Mouse (Mus musculus): ENCODE data around the gene Msrb1. TPM values are rescaled to one million over a fixed set of nuclear protein-coding genes. Genes with fewer than 3 reads are reported as not detected.
A peak's percentile ranks its signal among the peaks of the same experiment; 100 is the strongest.

The Msrb1 gene
- total and polyA plus RNA-seq, 2 experiments from 2014 or later = 19.3 to 28.6 TPM

DNA sequence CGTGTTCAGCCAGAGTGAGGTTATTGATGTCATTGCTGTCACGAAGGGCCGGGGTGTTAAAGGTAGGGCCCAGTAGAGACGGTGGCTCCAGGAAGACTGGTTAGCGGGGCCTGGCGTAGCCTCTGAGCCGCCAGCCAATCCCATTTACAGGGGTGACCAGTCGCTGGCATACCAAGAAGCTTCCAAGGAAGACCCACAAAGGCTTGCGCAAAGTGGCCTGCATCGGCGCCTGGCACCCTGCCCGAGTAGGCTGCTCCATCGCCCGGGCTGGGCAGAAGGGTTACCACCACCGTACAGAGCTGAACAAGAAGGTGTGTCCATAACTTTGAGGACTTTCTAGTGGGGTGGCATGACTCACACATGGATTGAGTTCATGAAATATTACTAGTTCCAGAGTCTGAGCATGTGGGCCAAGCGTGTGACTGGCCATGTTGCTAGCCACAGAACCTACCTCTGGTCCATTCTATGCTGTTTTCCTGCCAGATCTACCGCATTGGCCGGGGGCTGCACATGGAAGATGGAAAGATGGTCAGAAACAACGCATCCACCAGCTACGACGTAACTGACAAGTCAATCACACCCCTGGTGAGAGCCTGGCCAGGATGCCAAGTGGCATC, 2.9 kb upstream of the Msrb1 start:
- no peak overlapping the region for H3K9ac ChIP-seq

DNA sequence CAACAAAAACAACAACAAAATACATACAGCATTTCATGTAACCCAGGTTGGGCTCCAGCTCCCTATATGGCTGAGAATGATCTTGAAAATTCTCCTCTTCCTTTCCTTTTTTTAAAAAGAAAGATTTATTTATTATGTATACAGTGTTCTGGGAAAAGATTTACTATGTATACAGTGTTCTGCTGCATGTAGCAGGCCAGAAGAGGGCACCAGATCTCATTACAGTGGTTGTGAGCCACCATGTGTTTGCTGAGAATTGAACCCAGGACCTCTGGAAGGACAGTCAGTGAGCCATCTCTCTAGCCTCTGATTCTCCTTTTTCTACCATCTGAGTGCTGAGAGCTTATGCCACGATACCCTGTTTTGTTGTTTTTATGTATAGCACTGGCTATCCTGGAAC, 1.9 kb upstream of the Msrb1 start:
- Histone ChIP-seq H3K9me3 (ENCODE audit: low read length) (no peaks in the 10 kb centered on the region), H3K4me3 (ENCODE audit: low read depth, low read length) (no peak overlapping the region), H3K9ac (no peak overlapping the region), H3K4me2 (ENCODE audit: low read depth) (no peak overlapping the region), H3K27me3 (ENCODE audit: insufficient read depth, low read length) (no peaks in the 10 kb centered on the region), H3K4me1 (ENCODE audit: insufficient read depth) (no peaks in the 10 kb centered on the region), H3K36me3 (ENCODE audit: insufficient read depth) (no peaks in the 10 kb centered on the region), H3K27ac (ENCODE audit: low read depth, low read length) (no peak overlapping the region)
- TF ChIP-seq CTCF (IDR thresholded peaks at IDR 0.05; ENCODE audit: low read depth) = 0 out of 2 replicates have a peak, but pooled peaks have one; percentile 10
- ATAC-seq (no peak), DNase-seq (no peak)
- 91% methylated on average over 1 of the region's 1 CpGs for WGBS

More for the DNA sequence above, 2.9 kb upstream of the Msrb1 start:
- Histone ChIP-seq H3K4me3 (ENCODE audit: low read depth, low read length) (no peak overlapping the region), H3K27ac (ENCODE audit: low read depth, low read length) (no peak overlapping the region), H3K27me3 (ENCODE audit: insufficient read depth, low read length) (no peaks in the 10 kb centered on the region), H3K36me3 (ENCODE audit: insufficient read depth) (no peaks in the 10 kb centered on the region), H3K9me3 (ENCODE audit: low read length) (no peaks in the 10 kb centered on the region), H3K4me1 (ENCODE audit: insufficient read depth) (no peaks in the 10 kb centered on the region), H3K4me2 (ENCODE audit: low read depth) (no peak overlapping the region)
- DNase-seq (no peak), ATAC-seq (no peak)
- 89% methylated on average over 21 of the region's 21 CpGs for WGBS
- TF ChIP-seq CTCF (IDR thresholded peaks at IDR 0.05; ENCODE audit: low read depth) = no peak

DNA sequence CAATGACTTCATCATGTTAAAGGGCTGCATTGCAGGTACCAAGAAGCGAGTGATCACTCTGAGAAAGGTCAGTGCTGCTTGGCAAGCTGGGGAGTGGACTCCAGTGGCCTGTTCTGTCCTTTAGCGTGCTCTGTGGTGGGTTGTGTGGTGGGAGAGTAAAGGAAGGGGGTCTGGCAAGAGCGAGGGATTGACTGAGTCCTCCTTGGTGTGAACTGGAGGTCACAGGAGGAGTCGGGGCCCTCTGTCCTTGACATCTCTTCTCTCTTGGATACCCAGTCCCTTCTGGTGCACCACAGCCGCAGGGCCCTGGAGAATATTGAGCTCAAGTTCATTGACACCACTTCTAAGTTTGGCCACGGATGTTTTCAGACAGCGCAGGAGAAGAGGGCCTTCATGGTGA, 996 bp upstream of the Msrb1 start:
- no peak for TF ChIP-seq CTCF (IDR thresholded peaks at IDR 0.05; ENCODE audit: low read depth)
- H3K4me1 ChIP-seq (ENCODE audit: insufficient read depth) = no peaks in the 10 kb centered on the region
- no peak overlapping the region for H3K4me3 ChIP-seq (ENCODE audit: low read depth, low read length)
- no peak overlapping the region for H3K9ac ChIP-seq
- ATAC-seq (no peak), DNase-seq (no peak)
- H3K27ac ChIP-seq (ENCODE audit: low read depth, low read length) = no peak overlapping the region
- H3K4me2 ChIP-seq (ENCODE audit: low read depth) = no peak overlapping the region
- WGBS = 85% methylated on average over 7 of the region's 7 CpGs
- no peaks in the 10 kb centered on the region for H3K9me3 ChIP-seq (ENCODE audit: low read length)
- no peaks in the 10 kb centered on the region for H3K36me3 ChIP-seq (ENCODE audit: insufficient read depth)
- H3K27me3 ChIP-seq (ENCODE audit: insufficient read depth, low read length) = no peaks in the 10 kb centered on the region

DNA sequence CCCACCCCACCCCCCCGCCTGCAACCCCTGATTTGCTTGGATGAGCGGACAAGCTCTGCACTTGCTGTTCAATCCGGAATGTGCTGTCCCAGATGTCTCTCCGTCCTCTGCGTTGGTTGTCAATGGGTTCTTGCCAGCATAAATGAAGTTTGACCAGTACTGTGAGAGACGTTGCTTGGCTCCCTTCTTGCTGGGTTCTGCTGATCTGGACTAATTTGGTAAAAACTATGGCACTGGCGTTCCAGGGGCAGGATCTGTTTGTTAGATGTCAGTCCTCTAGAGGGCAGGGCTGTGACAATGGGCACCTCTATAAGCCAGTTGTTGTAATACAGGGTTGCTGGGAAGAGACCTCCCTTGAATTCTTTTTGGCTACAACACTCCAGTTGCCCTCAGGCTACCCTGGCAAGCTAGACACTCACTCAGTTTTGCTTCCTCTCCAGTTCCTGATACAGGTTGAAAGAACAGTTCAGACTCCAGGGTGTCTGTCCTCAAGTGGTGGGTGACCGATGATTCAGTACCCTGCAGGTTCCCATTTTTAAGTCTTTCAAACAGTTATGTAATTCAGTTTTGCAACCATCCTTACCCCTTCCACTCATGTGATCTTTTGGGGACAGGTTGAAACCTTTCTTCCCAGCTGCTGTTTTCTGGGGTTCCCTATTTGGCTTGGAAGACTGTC, 831 bp downstream of the Msrb1 start:
- Histone ChIP-seq H3K9me3 (ENCODE audit: low read length) (no peaks in the 10 kb centered on the region), H3K9ac (peak overlapping the region; percentile 56), H3K4me2 (ENCODE audit: low read depth) (peak overlapping the region; percentile 86), H3K4me3 (ENCODE audit: low read depth, low read length) (peak overlapping the region; percentile 60), H3K27ac (ENCODE audit: low read depth, low read length) (no peak overlapping the region), H3K4me1 (ENCODE audit: insufficient read depth) (no peaks in the 10 kb centered on the region), H3K27me3 (ENCODE audit: insufficient read depth, low read length) (no peaks in the 10 kb centered on the region), H3K36me3 (ENCODE audit: insufficient read depth) (peaks cover 5% of the 10 kb centered on the region; the same call in 1 of the 2 replicates)
- no peak for TF ChIP-seq CTCF (IDR thresholded peaks at IDR 0.05; ENCODE audit: low read depth)
- WGBS = 24% methylated on average over 8 of the region's 8 CpGs
- DNase-seq (no peak), ATAC-seq (no peak)

DNA sequence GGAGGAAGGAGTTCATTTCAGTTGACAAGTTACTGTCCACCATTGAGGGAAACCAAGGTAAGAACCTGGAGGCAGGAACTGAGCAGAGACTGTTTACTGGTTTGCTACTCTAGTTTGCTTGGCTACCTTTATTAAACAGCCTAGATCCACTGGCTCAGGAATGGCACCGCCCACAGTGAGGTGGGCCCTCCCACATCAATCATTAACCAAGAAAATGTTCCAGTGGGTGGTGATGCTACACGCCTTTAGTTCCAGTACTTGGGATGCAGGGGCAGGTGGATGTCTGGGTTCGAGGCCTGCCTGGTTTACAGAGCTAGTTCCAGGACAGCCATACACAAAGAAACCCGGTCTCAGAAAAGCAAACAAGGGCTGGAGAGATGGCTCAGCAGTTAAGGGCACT, 1.8 kb downstream of the Msrb1 start:
- H3K27ac ChIP-seq (ENCODE audit: low read depth, low read length) = no peak overlapping the region
- H3K9ac ChIP-seq = no peak overlapping the region
- TF ChIP-seq CTCF (IDR thresholded peaks at IDR 0.05; ENCODE audit: low read depth) = no peak
- peaks cover 5% of the 10 kb centered on the region; the same call in 1 of the 2 replicates for H3K36me3 ChIP-seq (ENCODE audit: insufficient read depth)
- H3K27me3 ChIP-seq (ENCODE audit: insufficient read depth, low read length) = no peaks in the 10 kb centered on the region
- ATAC-seq (no peak), DNase-seq (no peak)
- H3K4me1 ChIP-seq (ENCODE audit: insufficient read depth) = no peaks in the 10 kb centered on the region
- no peak overlapping the region for H3K4me3 ChIP-seq (ENCODE audit: low read depth, low read length)
- no peak overlapping the region for H3K4me2 ChIP-seq (ENCODE audit: low read depth)
- WGBS = 88% methylated on average over 4 of the region's 4 CpGs
- H3K9me3 ChIP-seq (ENCODE audit: low read length) = no peaks in the 10 kb centered on the region

DNA sequence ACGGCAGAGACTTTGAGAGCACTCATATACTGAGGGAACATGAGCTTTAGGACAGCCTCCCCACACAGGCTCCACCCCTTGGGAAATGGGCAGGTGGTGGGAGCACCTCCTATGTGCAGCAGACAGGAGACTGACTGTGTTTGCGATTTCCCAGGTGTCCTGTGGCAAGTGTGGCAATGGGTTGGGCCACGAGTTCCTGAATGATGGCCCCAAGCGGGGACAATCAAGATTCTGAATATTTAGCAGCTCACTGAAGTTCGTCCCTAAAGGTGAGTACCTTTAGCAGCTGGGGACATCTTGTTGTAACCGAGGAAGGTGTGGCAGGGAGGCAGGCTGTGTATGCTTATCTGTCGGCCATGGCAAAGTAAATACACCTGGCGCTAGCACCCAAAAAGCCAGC, 3.5 kb downstream of the Msrb1 start:
- H3K4me3 ChIP-seq (ENCODE audit: low read depth, low read length) = no peak overlapping the region
- ATAC-seq (no peak), DNase-seq (no peak)
- peaks cover 5% of the 10 kb centered on the region; the same call in 1 of the 2 replicates for H3K36me3 ChIP-seq (ENCODE audit: insufficient read depth)
- TF ChIP-seq CTCF (IDR thresholded peaks at IDR 0.05; ENCODE audit: low read depth) = no peak
- no peak overlapping the region for H3K27ac ChIP-seq (ENCODE audit: low read depth, low read length)
- no peak overlapping the region for H3K9ac ChIP-seq
- H3K4me1 ChIP-seq (ENCODE audit: insufficient read depth) = no peaks in the 10 kb centered on the region
- H3K9me3 ChIP-seq (ENCODE audit: low read length) = no peaks in the 10 kb centered on the region
- no peaks in the 10 kb centered on the region for H3K27me3 ChIP-seq (ENCODE audit: insufficient read depth, low read length)
- H3K4me2 ChIP-seq (ENCODE audit: low read depth) = no peak overlapping the region
- 87% methylated on average over 8 of the region's 8 CpGs for WGBS

DNA sequence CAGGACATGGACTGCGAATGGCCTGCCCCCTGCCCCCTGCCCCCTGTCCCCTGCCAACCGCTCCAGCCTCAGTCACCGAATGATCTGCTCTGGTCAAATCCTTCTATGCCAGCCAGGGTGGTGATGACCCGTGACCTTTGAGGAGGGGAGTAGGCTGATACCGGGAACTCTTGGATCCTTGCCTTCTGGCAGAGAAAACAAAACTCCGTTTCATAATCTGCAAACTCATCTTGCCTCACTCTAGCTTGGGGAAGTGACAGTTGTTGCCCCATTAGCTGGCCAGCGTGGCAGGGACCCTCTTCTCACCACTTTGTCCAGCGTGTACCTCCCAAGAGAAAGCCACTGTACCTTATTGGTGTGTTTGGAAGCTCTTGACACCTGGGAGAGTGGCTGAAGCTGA, 5.9 kb downstream of the Msrb1 start:
- no peaks in the 10 kb centered on the region for H3K27me3 ChIP-seq (ENCODE audit: insufficient read depth, low read length)
- TF ChIP-seq CTCF (IDR thresholded peaks at IDR 0.05; ENCODE audit: low read depth) = no peak
- peaks cover 5% of the 10 kb centered on the region; the same call in 1 of the 2 replicates for H3K36me3 ChIP-seq (ENCODE audit: insufficient read depth)
- no peak for DNase-seq
- no peak for ATAC-seq
- no peaks in the 10 kb centered on the region for H3K4me1 ChIP-seq (ENCODE audit: insufficient read depth)
- no peak overlapping the region for H3K9ac ChIP-seq
- WGBS = 80% methylated on average over 8 of the region's 8 CpGs
- H3K9me3 ChIP-seq (ENCODE audit: low read length) = no peaks in the 10 kb centered on the region
- H3K27ac ChIP-seq (ENCODE audit: low read depth, low read length) = no peak overlapping the region
- no peak overlapping the region for H3K4me3 ChIP-seq (ENCODE audit: low read depth, low read length)
- no peak overlapping the region for H3K4me2 ChIP-seq (ENCODE audit: low read depth)

All from forebrain, postnatal 0 days (tissue).